Mouse (Mus musculus) E14TG2a.4 (cell line): Measurements from ENCODE around the gene Lgals4.

Experiments used
- CTCF ChIP-seq: conservative IDR thresholded peaks from 2 replicates; pipeline ENCODE4 v1.5.1; 2014; ENCODE audit warnings: low read length
- NANOG ChIP-seq: IDR thresholded peaks from 2 replicates; pipeline ENCODE4 v1.6.1; 2014; ENCODE audit warnings: borderline replicate concordance, low read length, mixed read lengths
- POU5F1 ChIP-seq: IDR thresholded peaks from 2 replicates; pipeline ENCODE4 v1.6.1; 2014; ENCODE audit warnings: low read length, borderline replicate concordance

GRCm38 (mm10) chr7:28865481-28866300 lies 32.0 kb downstream of the Lgals4 start:
- no peak for TF ChIP-seq CTCF
- no peak for TF ChIP-seq NANOG
- TF ChIP-seq POU5F1: no peak
